Mouse (Mus musculus) yolk sac, embryonic 10.5 days (tissue): ENCODE measurements around the gene Pnp2.
"Not testable (repeated sequence)": the region's sequence is repeated elsewhere in the genome, so short reads cannot be mapped to it uniquely, and the experiment has no call there.

Source experiments
- DNase-seq: peaks from one replicate; pipeline ENCODE4 v3.0.0-alpha.2; 2017; ENCODE audit warnings: low spot score

The Pnp2 gene

GRCm38 (mm10) chr14:50955942-50956508, at the start of gene Pnp2:
Gene Pnp2 (plus strand): TSS chr14:50955992.
- not testable (repeated sequence) for DNase-seq

- DNase-seq = no peak
Measured at GRCm38 (mm10) chr14:50908126-50908525, 47.7 kb upstream of the Pnp2 start.

GRCm38 (mm10) chr14:50911356-50911755, 44.4 kb upstream of the Pnp2 start:
- no peak for DNase-seq

- not testable (repeated sequence) for DNase-seq
Measured at GRCm38 (mm10) chr14:50923437-50923836, 32.4 kb upstream of the Pnp2 start.

GRCm38 (mm10) chr14:50924281-50925064, 31.3 kb upstream of the Pnp2 start, which contains the start of the genes Osgep and Apex1:
Gene Osgep (minus strand): TSS chr14:50924893.
Gene Apex1 (plus strand): TSS chr14:50924968.
- peak; percentile 98 for DNase-seq

- no peak for DNase-seq
Measured at GRCm38 (mm10) chr14:50925111-50925920, 30.5 kb upstream of the Pnp2 start.

- no peak for DNase-seq
Measured at GRCm38 (mm10) chr14:50927366-50927765, 28.4 kb upstream of the Pnp2 start.

- peak; percentile 46 for DNase-seq
Measured at GRCm38 (mm10) chr14:50929951-50930350, 25.8 kb upstream of the Pnp2 start.

GRCm38 (mm10) chr14:50930377-50930753, 25.4 kb upstream of the Pnp2 start:
- DNase-seq = peak; percentile 83

GRCm38 (mm10) chr14:50930754-50931492, 24.9 kb upstream of the Pnp2 start, which contains the start of the genes Pip4p1 and Pnp:
Gene Pip4p1 (minus strand): TSS chr14:50930856.
Gene Pnp (plus strand): TSS chr14:50931082.
- DNase-seq = peak; percentile 98

- no peak for DNase-seq
Measured at GRCm38 (mm10) chr14:50931493-50932020, 24.2 kb upstream of the Pnp2 start.

- DNase-seq = no peak
Measured at GRCm38 (mm10) chr14:50936649-50937048, 19.1 kb upstream of the Pnp2 start.

- DNase-seq = no peak
Measured at GRCm38 (mm10) chr14:50938119-50938908, 17.5 kb upstream of the Pnp2 start.

- no peak for DNase-seq
Measured at GRCm38 (mm10) chr14:50938940-50939339, 16.9 kb upstream of the Pnp2 start.

- peak; percentile 96 for DNase-seq
Measured at GRCm38 (mm10) chr14:50943932-50944667, 11.7 kb upstream of the Pnp2 start, which contains the start of gene Gm49342. Gene Gm49342 (plus strand): TSS chr14:50944517.

- not testable (repeated sequence) for DNase-seq
Measured at GRCm38 (mm10) chr14:50944668-50945033, 11.1 kb upstream of the Pnp2 start.

GRCm38 (mm10) chr14:50945081-50945480, 10.7 kb upstream of the Pnp2 start:
- not testable (repeated sequence) for DNase-seq

- DNase-seq = peak; percentile 58
Measured at GRCm38 (mm10) chr14:50945526-50945925, 10.3 kb upstream of the Pnp2 start.

GRCm38 (mm10) chr14:50955487-50955886, 305 bp upstream of the Pnp2 start:
- DNase-seq = no peak

- not testable (repeated sequence) for DNase-seq
Measured at GRCm38 (mm10) chr14:50956724-50957123, 932 bp downstream of the Pnp2 start.
